ENCODE assay signal across 25 mouse cellular contexts in the genomic region with DNA sequence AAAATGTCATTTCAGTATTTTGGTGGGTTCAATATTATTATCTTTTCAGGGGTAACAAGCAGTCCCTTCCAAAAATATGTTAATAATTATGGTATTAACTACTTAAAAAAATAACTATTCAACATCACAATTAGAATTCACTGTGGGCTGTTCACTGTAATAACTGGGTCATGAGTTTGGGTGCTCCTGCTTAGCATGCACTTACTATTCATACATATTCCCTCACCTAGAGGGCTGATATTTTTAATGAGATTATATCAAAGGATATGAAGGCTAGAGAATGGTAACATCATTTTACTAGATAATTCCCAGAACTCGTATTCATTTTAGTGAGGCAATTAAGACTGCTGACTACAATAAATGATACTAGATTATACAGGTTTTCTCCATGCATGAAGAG.
"Had no signal": no experiment of that assay in that cellular context is flagged by ENCODE, and none has a peak within 500 bp of the region (broad histone marks: within the 10 kb centered on the region; RNA-seq: fewer than 3 reads in every experiment).

No protein-coding gene starts in this region.

- H3K4me3 ChIP-seq: heart, adult 2 months; heart, embryonic 13.5 days; heart, embryonic 15.5 days; hindbrain, embryonic 13.5 days; hindbrain, embryonic 15.5 days; kidney, embryonic 15.5 days; limb, embryonic 13.5 days; limb, embryonic 15.5 days had no signal

- H3K36me3 ChIP-seq: heart, embryonic 13.5 days; heart, embryonic 15.5 days; hindbrain, embryonic 13.5 days; hindbrain, embryonic 15.5 days; kidney, embryonic 15.5 days; limb, embryonic 13.5 days; limb, embryonic 15.5 days had no signal

- H3K27ac ChIP-seq: heart, adult 2 months; heart, embryonic 13.5 days; heart, embryonic 15.5 days; hindbrain, embryonic 13.5 days; hindbrain, embryonic 15.5 days; hindbrain, postnatal 0 days; kidney, embryonic 15.5 days; kidney, postnatal 0 days; limb, embryonic 13.5 days; limb, embryonic 15.5 days had no signal

- H3K4me2 ChIP-seq: heart, embryonic 11.5 days; heart, embryonic 13.5 days; heart, embryonic 15.5 days; hindbrain, embryonic 13.5 days; hindbrain, embryonic 15.5 days; kidney, embryonic 15.5 days; limb, embryonic 13.5 days; limb, embryonic 15.5 days had no signal

- H3K4me1 ChIP-seq: heart, embryonic 13.5 days; heart, embryonic 15.5 days; hindbrain, embryonic 13.5 days; hindbrain, embryonic 15.5 days; kidney, embryonic 15.5 days; limb, embryonic 13.5 days; limb, embryonic 15.5 days had no signal

- ATAC-seq: hindbrain, postnatal 0 days; intestine, embryonic 16.5 days had no signal

- H3K9ac ChIP-seq: heart, embryonic 13.5 days; heart, embryonic 15.5 days; hindbrain, embryonic 13.5 days; hindbrain, embryonic 15.5 days; kidney, embryonic 15.5 days; limb, embryonic 13.5 days; limb, embryonic 15.5 days had no signal

- DNase-seq: gastrocnemius, postnatal 14 days; gastrocnemius, postnatal 36 days; heart, adult 11 months; heart, adult 2 months; heart, postnatal 14 days; heart, postnatal 36 days; kidney, adult 11 months; kidney, adult 2 months; kidney, adult 9 months; kidney, postnatal 25 days; kidney, postnatal 4 days; layer of hippocampus, adult 9-11 months; layer of hippocampus, postnatal 36 days; left cerebral cortex, postnatal 4 days had no signal

- H3K27me3 ChIP-seq: heart, embryonic 13.5 days; heart, embryonic 15.5 days; hindbrain, embryonic 13.5 days; hindbrain, embryonic 15.5 days; kidney, embryonic 15.5 days; limb, embryonic 13.5 days; limb, embryonic 15.5 days had no signal

- H3K9me3 ChIP-seq: heart, embryonic 13.5 days; heart, embryonic 15.5 days; hindbrain, embryonic 13.5 days; hindbrain, embryonic 15.5 days; kidney, embryonic 15.5 days; limb, embryonic 13.5 days; limb, embryonic 15.5 days had no signal
